Mouse (Mus musculus): ENCODE measurements at regions not wholly inside any gene's neighbourhood (a gene's known extent, or its start where the extent isn't known, plus 50 kb on each side); places are given as distances from the start of the nearest gene placed in this dataset.

- no peak for DNase-seq
Measured at GRCm38 (mm10) chr6:140299653-140300052, 124.2 kb upstream of the Plekha5 start.

- DNase-seq: no peak
Measured at GRCm38 (mm10) chr6:140297969-140298554, 125.8 kb upstream of the Plekha5 start.

- no peak for DNase-seq
Measured at GRCm38 (mm10) chr6:140297561-140297960, 126.3 kb upstream of the Plekha5 start.

- DNase-seq: no peak
Measured at GRCm38 (mm10) chr6:140290109-140290508, 133.7 kb upstream of the Plekha5 start.

- no peak for DNase-seq
Measured at GRCm38 (mm10) chr6:140288799-140289198, 135.1 kb upstream of the Plekha5 start.

- DNase-seq: no peak
Measured at GRCm38 (mm10) chr6:140282285-140282577, 141.6 kb upstream of the Plekha5 start.

- DNase-seq: no peak
Measured at GRCm38 (mm10) chr6:140281488-140282284, 142.2 kb upstream of the Plekha5 start.

- peak; percentile 46 for DNase-seq
Measured at GRCm38 (mm10) chr6:140280817-140281475, 142.9 kb upstream of the Plekha5 start.

GRCm38 (mm10) chr6:140279736-140280370 is 144.0 kb upstream of the Plekha5 start:
- no peak for DNase-seq

GRCm38 (mm10) chr6:140278750-140279149 is 145.1 kb upstream of the Plekha5 start:
- no peak for DNase-seq

GRCm38 (mm10) chr6:140270592-140270991 is 153.3 kb upstream of the Plekha5 start:
- no peak for DNase-seq

- DNase-seq: no peak
Measured at GRCm38 (mm10) chr6:140268315-140269070, 155.4 kb upstream of the Plekha5 start.

- DNase-seq: no peak
Measured at GRCm38 (mm10) chr6:140263920-140264319, 159.9 kb upstream of the Plekha5 start.

GRCm38 (mm10) chr6:140261813-140262212 is 162.0 kb upstream of the Plekha5 start:
- no peak for DNase-seq

- no peak for DNase-seq
Measured at GRCm38 (mm10) chr6:140258761-140259160, 165.1 kb upstream of the Plekha5 start.

GRCm38 (mm10) chr6:140258101-140258500 is 165.8 kb upstream of the Plekha5 start:
- DNase-seq: no peak

GRCm38 (mm10) chr6:140251527-140251926 is 172.3 kb upstream of the Plekha5 start:
- no peak for DNase-seq

- DNase-seq: no peak
Measured at GRCm38 (mm10) chr6:140243411-140244151, 180.3 kb upstream of the Plekha5 start.

GRCm38 (mm10) chr6:140239356-140239755 is 184.5 kb upstream of the Plekha5 start:
- no peak for DNase-seq

- no peak for DNase-seq
Measured at GRCm38 (mm10) chr6:140231537-140231936, 190.3 kb upstream of the Plcz1 start.

GRCm38 (mm10) chr6:140229295-140229694 is 188.0 kb upstream of the Plcz1 start:
- no peak for DNase-seq

GRCm38 (mm10) chr6:140228741-140229140 is 187.5 kb upstream of the Plcz1 start:
- no peak for DNase-seq

Data from liver (tissue).